Mouse (Mus musculus) G1E (cell line): ENCODE data around the gene Hivep3. TPM values are rescaled to one million over a fixed set of nuclear protein-coding genes. Genes with fewer than 3 reads are reported as not detected.

Experiments used
- ATAC-seq: 2 replicates; pipeline ENCODE4 v1.8.0; 2016; ENCODE audit warnings: mild to moderate bottlenecking; ENCODE audit not compliant: insufficient number of reproducible peaks, poor library complexity, low FRiP score, severe bottlenecking; ENCODE audit errors: extremely low read depth
- DNase-seq: peaks from one replicate; pipeline ENCODE4 v3.0.0; 2012; ENCODE audit warnings: low spot score
- H3K27me3 ChIP-seq: 2 replicates; pipeline ENCODE4 v1.6.1; 2012; ENCODE audit warnings: mild to moderate bottlenecking, low read length, inconsistent platforms; ENCODE audit not compliant: insufficient read depth
- H3K36me3 ChIP-seq: replicated peaks from 2 replicates; pipeline ENCODE3; 2012; ENCODE audit warnings: mild to moderate bottlenecking, inconsistent platforms
- H3K4me1 ChIP-seq: 2 replicates; pipeline ENCODE4 v1.6.1; 2012; ENCODE audit warnings: low read depth, low read length, inconsistent platforms, mixed read lengths; ENCODE audit not compliant: insufficient read depth
- H3K4me3 ChIP-seq: 2 replicates; pipeline ENCODE4 v1.5.1; 2012; ENCODE audit warnings: low read depth, mild to moderate bottlenecking, inconsistent platforms, low read length, moderate library complexity, mixed read lengths
- H3K9me3 ChIP-seq: replicated peaks from 2 replicates; pipeline ENCODE4 v1.6.1; 2012; ENCODE audit warnings: inconsistent platforms
- CTCF ChIP-seq: IDR thresholded peaks from 2 replicates; pipeline ENCODE4 v1.5.1; 2012; ENCODE audit warnings: low read depth, low read length, inconsistent platforms, mixed read lengths
- GATA1 ChIP-seq: IDR thresholded peaks from 2 replicates; pipeline ENCODE4 v1.6.1; 2012; ENCODE audit warnings: borderline replicate concordance, low read length, inconsistent platforms, mixed read lengths
- GATA2 ChIP-seq: IDR thresholded peaks from 2 replicates; pipeline ENCODE4 v1.6.1; 2012; ENCODE audit warnings: low read depth, low read length, inconsistent platforms, borderline replicate concordance
- POLR2AphosphoS5 ChIP-seq: IDR thresholded peaks from 2 replicates; pipeline ENCODE4 v1.6.1; 2012; ENCODE audit warnings: low read depth, low read length, inconsistent platforms; ENCODE audit not compliant: insufficient replicate concordance
- TAL1 ChIP-seq: conservative IDR thresholded peaks from 2 replicates; pipeline ENCODE4 v1.6.1; 2012; ENCODE audit warnings: low read depth, low read length, inconsistent platforms, mixed read lengths
- polyA plus RNA-seq: library from polyadenylated mRNA; stranded (reverse); fragments of >175 nt; gene quantifications from 2 replicates; pipeline ENCODE4 v1.2.3, GENCODE M21; 2012
- total RNA-seq, 2 experiments: library from RNA; stranded (forward) in 1 of 2; stranded (reverse) in 1 of 2; fragments of 200-1000 nt in 1 of 2; fragments of >200 nt in 1 of 2; fragmentation: Nextera tagmentation in 1 of 2; gene quantifications; 2 replicates each; pipeline ENCODE4 v1.2.3; 2014 to 2017

Hivep3 gene
- total and polyA plus RNA-seq, 3 experiments, result 0.49 TPM; not detected in 2

GRCm38 (mm10) chr4:119990346-119990745, 256.8 kb downstream of the Hivep3 start:
- no peak overlapping the region for H3K4me3 ChIP-seq
- no peaks in the 10 kb centered on the region for H3K36me3 ChIP-seq
- no peaks in the 10 kb centered on the region for H3K4me1 ChIP-seq
- no peak for DNase-seq
- TF ChIP-seq GATA2, result no peak
- no peak for TF ChIP-seq CTCF
- TF ChIP-seq TAL1, result no peak
- no peak for TF ChIP-seq POLR2AphosphoS5
- H3K9me3 ChIP-seq, result peaks cover 95% of the 10 kb centered on the region
- H3K27me3 ChIP-seq, result no peaks in the 10 kb centered on the region
- ATAC-seq, result no peak

- no peak overlapping the region for H3K4me3 ChIP-seq
- no peaks in the 10 kb centered on the region for H3K36me3 ChIP-seq
- H3K9me3 ChIP-seq, result peaks cover 95% of the 10 kb centered on the region
- H3K4me1 ChIP-seq, result no peaks in the 10 kb centered on the region
- no peaks in the 10 kb centered on the region for H3K27me3 ChIP-seq
- no peak for TF ChIP-seq CTCF
- no peak for TF ChIP-seq GATA2
- no peak for TF ChIP-seq GATA1
- no peak for TF ChIP-seq TAL1
- TF ChIP-seq POLR2AphosphoS5, result no peak
- no peak for DNase-seq
- ATAC-seq, result no peak
Observed at GRCm38 (mm10) chr4:119990841-119991240, 257.3 kb downstream of the Hivep3 start.

DNA sequence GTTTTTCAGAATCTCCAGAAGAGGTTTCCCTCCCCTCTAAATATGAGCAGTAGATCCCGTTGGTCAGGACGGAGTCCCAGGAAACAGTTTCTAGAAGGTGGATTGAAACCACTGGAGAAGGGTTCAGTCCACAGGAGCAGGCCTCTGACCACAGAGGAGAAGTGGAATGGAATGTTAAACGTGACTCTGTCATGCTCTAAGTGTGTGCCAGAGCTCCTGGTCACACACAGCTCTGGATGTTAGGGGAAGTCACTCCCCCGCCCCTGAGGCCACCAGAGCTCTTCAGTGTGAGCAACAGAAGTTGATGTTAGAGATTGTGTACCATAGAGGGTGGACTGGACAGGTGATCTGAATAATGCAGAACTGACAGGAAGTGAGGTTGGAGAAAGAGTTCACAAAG, 258.2 kb downstream of the Hivep3 start:
- Histone ChIP-seq H3K36me3 (no peaks in the 10 kb centered on the region), H3K4me1 (no peaks in the 10 kb centered on the region), H3K27me3 (no peaks in the 10 kb centered on the region), H3K9me3 (peaks cover 95% of the 10 kb centered on the region), H3K4me3 (no peak overlapping the region)
- TF ChIP-seq CTCF (no peak), POLR2AphosphoS5 (no peak), GATA1 (no peak), GATA2 (no peak), TAL1 (no peak)
- no peak for DNase-seq
- no peak for ATAC-seq

GRCm38 (mm10) chr4:119996377-119996776, 262.8 kb downstream of the Hivep3 start:
- Histone ChIP-seq H3K4me1 (no peaks in the 10 kb centered on the region), H3K36me3 (no peaks in the 10 kb centered on the region), H3K9me3 (peaks cover 89% of the 10 kb centered on the region), H3K27me3 (no peaks in the 10 kb centered on the region), H3K4me3 (no peak overlapping the region)
- no peak for TF ChIP-seq CTCF
- no peak for TF ChIP-seq TAL1
- TF ChIP-seq POLR2AphosphoS5, result no peak
- TF ChIP-seq GATA2, result no peak
- TF ChIP-seq GATA1, result no peak
- no peak for DNase-seq
- no peak for ATAC-seq

- no peak overlapping the region for H3K4me3 ChIP-seq
- H3K36me3 ChIP-seq, result no peaks in the 10 kb centered on the region
- ATAC-seq (no peak), DNase-seq (no peak)
- no peaks in the 10 kb centered on the region for H3K27me3 ChIP-seq
- no peaks in the 10 kb centered on the region for H3K4me1 ChIP-seq
- peaks cover 80% of the 10 kb centered on the region for H3K9me3 ChIP-seq
- TF ChIP-seq CTCF, result no peak
- no peak for TF ChIP-seq TAL1
- no peak for TF ChIP-seq POLR2AphosphoS5
- TF ChIP-seq GATA1, result no peak
- TF ChIP-seq GATA2, result no peak
Observed at GRCm38 (mm10) chr4:119997351-119997750, 263.8 kb downstream of the Hivep3 start.

DNA sequence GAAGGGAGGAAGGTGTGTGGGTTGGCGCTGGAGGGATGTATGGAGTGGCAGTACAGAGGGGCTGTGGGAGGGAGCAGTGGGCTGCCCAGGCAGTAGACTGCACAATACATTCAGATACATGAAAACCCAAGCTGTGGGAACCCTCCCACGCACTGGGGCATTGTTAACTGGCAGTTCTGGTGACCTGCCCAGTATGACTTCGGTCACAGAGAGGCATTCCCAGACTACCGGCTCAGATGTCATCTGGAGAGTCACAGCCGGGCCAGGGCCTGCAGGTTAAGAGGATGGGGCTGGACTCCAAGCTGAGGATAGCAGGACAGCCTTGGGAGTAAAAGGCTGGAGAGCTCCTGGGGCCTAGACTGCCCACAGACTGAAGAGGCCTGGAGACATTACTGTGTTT, 265.3 kb downstream of the Hivep3 start:
- no peaks in the 10 kb centered on the region for H3K4me1 ChIP-seq
- ATAC-seq, result no peak
- TF ChIP-seq GATA1 (no peak), POLR2AphosphoS5 (no peak), TAL1 (no peak), CTCF (no peak), GATA2 (no peak)

More for the DNA sequence above, 265.3 kb downstream of the Hivep3 start:
- Histone ChIP-seq H3K36me3 (no peaks in the 10 kb centered on the region), H3K9me3 (peaks cover 77% of the 10 kb centered on the region), H3K4me3 (no peak overlapping the region), H3K27me3 (no peaks in the 10 kb centered on the region)
- DNase-seq, result no peak
